Mouse (Mus musculus) kidney, postnatal 0 days (tissue): ENCODE data around the gene Ahcyl2. TPM values are rescaled to one million over a fixed set of nuclear protein-coding genes. Genes with fewer than 3 reads are reported as not detected.

ENCODE experiments used
- ATAC-seq: fragments of 200-750 bp; cut with Nextera tagmentation; replicated peaks from 2 replicates; pipeline ENCODE4 v1.8.0; 2017; ENCODE audit warnings: low read depth, moderate number of reproducible peaks, moderate TSS enrichment, moderate library complexity; ENCODE audit not compliant: low FRiP score
- DNase-seq: peaks from one replicate; pipeline ENCODE4 v3.0.0-alpha.2; 2016; ENCODE audit warnings: low spot score
- H3K27ac ChIP-seq: fragments of 300-500 bp; sonication (generic); 2 replicates; pipeline ENCODE4 v1.5.1; 2014; ENCODE audit warnings: mild to moderate bottlenecking
- H3K27me3 ChIP-seq: fragments of 300-500 bp; sonication (generic); 2 replicates; pipeline ENCODE4 v1.6.1; 2014; ENCODE audit warnings: low read length, mixed read lengths; ENCODE audit not compliant: insufficient read depth
- H3K36me3 ChIP-seq: fragments of 300-500 bp; sonication (generic); 2 replicates; pipeline ENCODE4 v1.6.1; 2014; ENCODE audit warnings: low read length, mixed read lengths; ENCODE audit not compliant: insufficient read depth
- H3K4me1 ChIP-seq: fragments of 300-500 bp; sonication (generic); replicated peaks from 2 replicates; pipeline ENCODE4 v1.6.1; 2014; ENCODE audit warnings: antibody characterized with exemption, low read length, mixed read lengths; ENCODE audit not compliant: insufficient read depth
- H3K4me2 ChIP-seq: fragments of 300-500 bp; sonication (generic); 2 replicates; pipeline ENCODE4 v1.6.1; 2014; ENCODE audit warnings: mild to moderate bottlenecking, low read length, moderate library complexity, mixed read lengths
- H3K4me3 ChIP-seq: fragments of 300-500 bp; sonication (generic); replicated peaks from 2 replicates; pipeline ENCODE4 v1.5.1; 2014; ENCODE audit warnings: low read depth, low read length
- H3K9ac ChIP-seq: fragments of 300-500 bp; sonication (generic); 2 replicates; pipeline ENCODE4 v1.6.1; 2014; ENCODE audit warnings: low read depth, low read length
- H3K9me3 ChIP-seq: fragments of 300-500 bp; sonication (generic); replicated peaks from 2 replicates; pipeline ENCODE4 v1.6.1; 2016; ENCODE audit warnings: low read length, inconsistent platforms, mixed read lengths
- CTCF ChIP-seq: IDR thresholded peaks from 2 replicates; pipeline ENCODE4 v1.5.1; 2016; ENCODE audit warnings: antibody characterized with exemption, low read depth, mild to moderate bottlenecking, moderate library complexity
- WGBS: fragments of 180-500 bp; shearing (Covaris S2); extraction: QIAGEN DNeasy Blood & Tissue Kit; methylation state at CpG from one replicate; pipeline ENCODE4 v1.1.7; 2014; 5-methylcytosine and 5-hydroxymethylcytosine counted together
- polyA plus RNA-seq: library from polyadenylated mRNA; unstranded; fragments of >200 nt; fragmentation: Nextera tagmentation; extraction: Ambion mirVana; gene quantifications from 2 replicates; pipeline ENCODE4 v1.2.1, GENCODE M21; 2015

The Ahcyl2 gene
- polyA plus RNA-seq, 1 experiment from 2014 or later, result 18.7 TPM

GRCm38 (mm10) chr6:29735336-29735688 is 32.5 kb upstream of the Ahcyl2 start, which contains the start of gene Smo:
Gene Smo (plus strand): TSS chr6:29735503.
- Histone ChIP-seq H3K27me3 (no peaks in the 10 kb centered on the region), H3K4me3 (peak within 1 kb of the TSS; percentile 92), H3K36me3 (0 out of 2 replicates have a peak, but pooled peaks cover 3% of the 10 kb centered on the region), H3K9me3 (no peaks in the 10 kb centered on the region), H3K9ac (peak within 1 kb of the TSS; percentile 99), H3K27ac (peak within 1 kb of the TSS; percentile 99), H3K4me1 (peaks cover 4% of the 10 kb centered on the region; the same call in 1 of the 2 replicates), H3K4me2 (peak within 1 kb of the TSS; percentile 79)
- no peak for TF ChIP-seq CTCF
- WGBS, result under 1% methylated on average over 21 of the region's 30 CpGs
- ATAC-seq (peak; percentile 95), DNase-seq (peak; percentile 97)

DNA sequence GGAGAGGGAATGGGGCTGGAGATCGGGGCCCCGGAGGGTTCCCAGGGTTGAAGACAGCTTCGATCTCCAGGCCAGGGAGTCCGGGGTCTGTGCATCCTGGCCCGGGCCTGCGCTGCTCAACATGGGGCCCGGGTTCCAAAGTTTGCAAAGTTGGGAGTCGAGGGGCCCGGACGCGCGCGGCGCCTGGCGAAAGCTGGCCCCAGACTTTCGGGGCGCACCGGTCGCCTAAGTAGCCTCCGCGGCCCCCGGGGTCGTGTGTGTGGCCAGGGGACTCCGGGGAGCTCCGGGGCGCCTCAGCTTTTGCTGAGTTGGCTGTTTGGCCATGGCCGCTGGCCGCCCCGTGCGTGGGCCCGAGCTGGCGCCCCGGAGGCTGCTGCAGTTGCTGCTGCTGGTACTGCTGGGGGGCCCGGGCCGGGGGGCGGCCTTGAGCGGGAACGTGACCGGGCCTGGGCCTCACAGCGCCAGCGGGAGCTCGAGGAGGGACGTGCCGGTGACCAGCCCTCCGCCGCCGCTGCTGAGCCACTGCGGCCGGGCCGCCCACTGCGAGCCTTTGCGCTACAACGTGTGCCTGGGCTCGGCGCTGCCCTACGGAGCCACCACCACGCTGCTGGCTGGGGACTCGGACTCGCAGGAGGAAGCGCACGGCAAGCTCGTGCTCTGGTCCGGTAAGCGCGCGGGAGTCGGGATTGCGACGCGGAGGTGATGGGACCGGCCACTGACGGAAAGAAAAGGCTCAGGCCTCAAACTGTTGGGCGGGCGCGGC is 31.9 kb upstream of the Ahcyl2 start:
- no peaks in the 10 kb centered on the region for H3K9me3 ChIP-seq
- peak; percentile 81 for DNase-seq
- under 1% methylated on average over 74 of the region's 75 CpGs for WGBS
- TF ChIP-seq CTCF, result no peak
- peak overlapping the region; percentile 92 for H3K4me3 ChIP-seq
- H3K4me2 ChIP-seq, result peak overlapping the region; percentile 79
- H3K36me3 ChIP-seq, result 0 out of 2 replicates have a peak, but pooled peaks cover 3% of the 10 kb centered on the region
- peak overlapping the region; percentile 99 for H3K27ac ChIP-seq
- H3K4me1 ChIP-seq, result peaks cover 4% of the 10 kb centered on the region; the same call in 1 of the 2 replicates
- H3K27me3 ChIP-seq, result no peaks in the 10 kb centered on the region
- peak overlapping the region; percentile 99 for H3K9ac ChIP-seq
- peak; percentile 75 for ATAC-seq

- ATAC-seq (no peak), DNase-seq (peak; percentile 16)
- H3K4me2 ChIP-seq, result peak overlapping the region; percentile 79
- peaks cover 4% of the 10 kb centered on the region; the same call in 1 of the 2 replicates for H3K4me1 ChIP-seq
- 0 out of 2 replicates have a peak, but pooled peaks cover 3% of the 10 kb centered on the region for H3K36me3 ChIP-seq
- WGBS, result 8% methylated on average over 13 of the region's 13 CpGs
- H3K27me3 ChIP-seq, result no peaks in the 10 kb centered on the region
- peak overlapping the region; percentile 92 for H3K4me3 ChIP-seq
- H3K27ac ChIP-seq, result peak overlapping the region; percentile 99
- no peak for TF ChIP-seq CTCF
- H3K9ac ChIP-seq, result peak overlapping the region; percentile 99
- no peaks in the 10 kb centered on the region for H3K9me3 ChIP-seq
These were observed 31.0 kb upstream of the Ahcyl2 start for GRCm38 (mm10) chr6:29736610-29737458.

- ATAC-seq (no peak), DNase-seq (peak; percentile 29)
- no peak overlapping the region for H3K27ac ChIP-seq
- no peaks in the 10 kb centered on the region for H3K4me1 ChIP-seq
- H3K4me3 ChIP-seq, result no peak overlapping the region
- H3K9me3 ChIP-seq, result peaks cover 9% of the 10 kb centered on the region
- WGBS, result 84% methylated on average over 3 of the region's 3 CpGs
- no peaks in the 10 kb centered on the region for H3K27me3 ChIP-seq
- H3K4me2 ChIP-seq, result no peak overlapping the region
- TF ChIP-seq CTCF, result no peak
- peaks cover 26% of the 10 kb centered on the region for H3K36me3 ChIP-seq
- H3K9ac ChIP-seq, result no peak overlapping the region
These were observed 16.2 kb upstream of the Ahcyl2 start for GRCm38 (mm10) chr6:29751466-29752152.

DNA sequence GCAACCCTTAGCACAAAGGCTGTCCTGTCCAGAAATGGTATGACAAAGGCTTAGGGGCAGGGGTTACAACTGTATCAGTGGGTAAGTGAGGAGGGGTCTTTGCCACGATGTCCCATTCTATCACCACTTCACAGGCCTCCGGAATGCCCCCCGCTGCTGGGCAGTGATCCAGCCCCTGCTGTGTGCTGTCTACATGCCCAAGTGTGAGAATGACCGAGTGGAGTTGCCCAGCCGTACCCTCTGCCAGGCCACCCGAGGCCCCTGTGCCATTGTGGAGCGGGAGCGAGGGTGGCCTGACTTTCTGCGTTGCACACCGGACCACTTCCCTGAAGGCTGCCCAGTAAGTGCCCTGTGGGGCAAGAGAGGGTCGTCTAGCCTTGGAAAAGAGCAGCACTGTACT is 14.5 kb upstream of the Ahcyl2 start:
- no peak overlapping the region for H3K9ac ChIP-seq
- no peak for TF ChIP-seq CTCF
- 90% methylated on average over 11 of the region's 11 CpGs for WGBS

DNA sequence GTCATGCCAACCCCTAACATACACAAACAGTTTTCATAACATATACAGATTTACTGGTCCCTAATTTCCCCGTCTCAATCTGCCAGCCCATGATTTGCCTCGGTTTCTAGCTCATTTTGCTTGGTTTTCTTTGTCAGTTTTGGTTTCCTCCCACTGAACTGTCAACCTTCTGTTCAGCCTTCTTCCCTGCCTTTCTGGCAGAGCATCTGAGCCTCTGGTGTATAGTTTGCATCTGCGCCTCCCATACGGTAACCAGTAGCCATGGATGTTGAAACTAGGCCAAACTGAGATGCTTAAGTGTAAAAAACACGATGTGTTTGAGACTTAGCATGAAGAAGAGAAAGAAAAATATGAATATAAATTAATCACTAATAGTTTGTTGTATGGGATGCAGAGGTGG is 11.8 kb upstream of the Ahcyl2 start:
- Histone ChIP-seq H3K9ac (no peak overlapping the region), H3K36me3 (peaks cover 50% of the 10 kb centered on the region), H3K27ac (no peak overlapping the region), H3K4me1 (no peaks in the 10 kb centered on the region), H3K9me3 (no peaks in the 10 kb centered on the region), H3K27me3 (no peaks in the 10 kb centered on the region), H3K4me3 (no peak overlapping the region), H3K4me2 (no peak overlapping the region)
- no peak for ATAC-seq
- no peak for DNase-seq
- TF ChIP-seq CTCF, result no peak
- WGBS, result 84% methylated on average over 5 of the region's 5 CpGs

More for the DNA sequence above, 14.5 kb upstream of the Ahcyl2 start:
- DNase-seq (no peak), ATAC-seq (no peak)
- H3K36me3 ChIP-seq, result peaks cover 37% of the 10 kb centered on the region
- no peaks in the 10 kb centered on the region for H3K4me1 ChIP-seq
- H3K9me3 ChIP-seq, result peaks cover 5% of the 10 kb centered on the region
- no peak overlapping the region for H3K4me2 ChIP-seq
- H3K4me3 ChIP-seq, result no peak overlapping the region
- no peaks in the 10 kb centered on the region for H3K27me3 ChIP-seq
- no peak overlapping the region for H3K27ac ChIP-seq
